In genomic region chr17:3208471-3208870, GRCm38 (mm10) we compare ENCODE assay signal across 19 mouse cellular contexts.
"Had no signal": no experiment of that assay in that cellular context is flagged by ENCODE, and none has a peak within 500 bp of the region (broad histone marks: within the 10 kb centered on the region; RNA-seq: fewer than 3 reads in every experiment).

No protein-coding gene starts in this region.

- H3K4me3 ChIP-seq: left cerebral cortex, adult 2 months; liver, embryonic 13.5 days; megakaryocyte, embryonic 14.5 days; midbrain, embryonic 10.5 days; midbrain, embryonic 13.5 days; myocyte; neural tube, embryonic 13.5 days; stomach, embryonic 15.5 days had no signal

- H3K9ac ChIP-seq: liver, embryonic 13.5 days; midbrain, embryonic 13.5 days; neural tube, embryonic 13.5 days; stomach, embryonic 15.5 days had no signal

- DNase-seq: kidney, adult 18-20 months; kidney, adult 9 months; kidney, postnatal 14 days; kidney, postnatal 4 days; layer of hippocampus, postnatal 36 days; liver, embryonic 13.5 days; retina, postnatal 1 day; right cerebral cortex, postnatal 25 days; spleen, adult 18-20 months; thymus, adult 18-20 months; thymus, postnatal 36 days had no signal

- H3K27ac ChIP-seq: left cerebral cortex, adult 2 months; liver, embryonic 13.5 days; midbrain, embryonic 10.5 days; midbrain, embryonic 13.5 days; neural tube, embryonic 13.5 days; stomach, embryonic 15.5 days had no signal

- H3K9me3 ChIP-seq: liver, embryonic 13.5 days; megakaryocyte, embryonic 14.5 days; midbrain, embryonic 10.5 days; midbrain, embryonic 13.5 days; neural tube, embryonic 13.5 days; stomach, embryonic 15.5 days had no signal

- H3K4me1 ChIP-seq: midbrain, embryonic 10.5 days; stomach, embryonic 15.5 days had no signal

- H3K27me3 ChIP-seq: liver, embryonic 13.5 days; megakaryocyte, embryonic 14.5 days; midbrain, embryonic 13.5 days; neural tube, embryonic 13.5 days; stomach, embryonic 15.5 days had no signal

- H3K4me2 ChIP-seq: liver, embryonic 13.5 days; midbrain, embryonic 13.5 days; neural tube, embryonic 13.5 days; stomach, embryonic 15.5 days had no signal

- ATAC-seq: midbrain, embryonic 13.5 days; midbrain, embryonic 16.5 days had no signal
